Comparison of ENCODE assay signal across 8 mouse cellular contexts in the genomic region with DNA sequence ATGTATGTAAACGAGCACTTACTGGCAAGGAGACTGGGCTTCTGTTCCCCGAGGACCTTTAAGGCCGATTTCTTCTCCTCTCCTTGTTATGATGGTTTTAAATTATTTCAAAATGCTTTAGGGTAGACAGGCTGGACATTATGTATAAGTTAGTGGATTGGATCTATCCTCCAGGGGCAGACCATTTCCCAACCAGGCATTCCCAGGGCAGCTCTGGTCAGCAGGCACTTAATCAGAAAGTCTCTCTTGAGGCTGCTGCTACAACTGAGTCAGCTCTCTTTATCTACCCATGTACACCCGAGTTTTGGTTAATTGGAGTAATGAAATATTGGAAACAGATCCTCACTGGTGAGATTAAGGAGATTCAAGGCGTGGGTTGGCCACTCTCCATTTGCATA. TPM values are rescaled to one million over a fixed set of nuclear protein-coding genes. Genes with fewer than 3 reads are reported as not detected.
DNase-seq lines count a peak whose midpoint lies in the region; ATAC-seq and TF ChIP-seq lines count a peak whose summit lies in the region.

No protein-coding gene starts in this region.

- no peak; the same call in 1 of the 2 replicates for ATAC-seq in forebrain, embryonic 15.5 days (replicated peaks)
- ATAC-seq in liver, postnatal 0 days, result no peak

- H3K9me3 ChIP-seq in heart, embryonic 10.5 days, result no peaks in the 10 kb centered on the region
- H3K9me3 ChIP-seq in CH12.LX (replicated peaks; ENCODE audit: low read length), result peaks cover 19% of the 10 kb centered on the region
- H3K9me3 ChIP-seq in forebrain, embryonic 15.5 days, result no peaks in the 10 kb centered on the region
- no peaks in the 10 kb centered on the region for H3K9me3 ChIP-seq in liver, postnatal 0 days (ENCODE audit: low read length)

- in situ Hi-C loops in CH12.LX (cut with MboI; ENCODE audit: low pct_ligation_motif_present, low pct_unique_long_range_greater_than_20kb, low sequenced_read_pairs), result no loop called here

- no peak for TF ChIP-seq CTCF in CH12.LX (conservative IDR thresholded peaks at IDR 0.05 in 1 of 2, IDR thresholded peaks at IDR 0.05 in 1 of 2; ENCODE audit: low read depth in 2 of 2, low read length in 2 of 2)
- no peak for TF ChIP-seq CTCF in liver, postnatal 0 days (IDR thresholded peaks at IDR 0.05; ENCODE audit: low read depth)

- peaks cover 17% of the 10 kb centered on the region for H3K79me2 ChIP-seq in CH12.LX (replicated peaks; ENCODE audit: control insufficient read depth, extremely low read depth, insufficient read depth, poor library complexity, severe bottlenecking)

- TF ChIP-seq POLR2A in CH12.LX (IDR thresholded peaks at IDR 0.05; ENCODE audit: low read depth, low read length), result no peak

- no peak for TF ChIP-seq EP300 in CH12.LX (IDR thresholded peaks at IDR 0.05; ENCODE audit: low read length)
- TF ChIP-seq EP300 in liver, postnatal 0 days (IDR thresholded peaks at IDR 0.05; ENCODE audit: low read depth), result no peak

- no peak for TF ChIP-seq RAD21 in CH12.LX (IDR thresholded peaks at IDR 0.05; ENCODE audit: low read depth, low read length)

- peaks cover 33% of the 10 kb centered on the region for H3K36me3 ChIP-seq in heart, embryonic 10.5 days
- H3K36me3 ChIP-seq in CH12.LX (replicated peaks in 1 of 2; ENCODE audit: control insufficient read depth in 1 of 2, insufficient read depth in 1 of 2, low read length in 1 of 2), result peaks cover 33 to 39% of the 10 kb centered on the region in 2 experiments
- H3K36me3 ChIP-seq in forebrain, embryonic 15.5 days, result peaks cover 30% of the 10 kb centered on the region
- H3K36me3 ChIP-seq in liver, postnatal 0 days (replicated peaks; ENCODE audit: insufficient read depth, low read length), result peaks cover 21% of the 10 kb centered on the region

- H3K4me2 ChIP-seq in CH12.LX (ENCODE audit: insufficient read depth, low read depth, poor library complexity, severe bottlenecking), result peak overlapping the region; percentile 76
- peak overlapping the region; percentile 90 for H3K4me2 ChIP-seq in forebrain, embryonic 15.5 days (replicated peaks)
- H3K4me2 ChIP-seq in liver, postnatal 0 days (ENCODE audit: low read depth, low read length), result peak overlapping the region; percentile 82

- peaks cover 32% of the 10 kb centered on the region for H3K4me1 ChIP-seq in heart, embryonic 10.5 days
- peaks cover 12 to 45% of the 10 kb centered on the region in 2 experiments for H3K4me1 ChIP-seq in CH12.LX (ENCODE audit: control insufficient read depth in 1 of 2, insufficient read depth in 2 of 2)
- peaks cover 31% of the 10 kb centered on the region for H3K4me1 ChIP-seq in forebrain, embryonic 15.5 days
- H3K4me1 ChIP-seq in liver, postnatal 0 days (ENCODE audit: insufficient read depth), result peaks cover 14% of the 10 kb centered on the region

- DNase-seq in heart, embryonic 10.5 days (ENCODE audit: low spot score), result no peak
- DNase-seq in heart, adult 18-20 months, result no peak
- DNase-seq in CH12.LX (ENCODE audit: extremely low read depth), result no peak
- no peak for DNase-seq in liver, postnatal 0 days
- DNase-seq in adrenal gland, adult 18-20 months (ENCODE audit: low spot score in 2 of 2), result no peak
- DNase-seq in layer of hippocampus, postnatal 36 days, result no peak
- no peak for DNase-seq in layer of hippocampus, postnatal 10 days (ENCODE audit: low spot score in 2 of 2)

- peak overlapping the region; percentile 93; the same call in 1 of the 2 replicates for H3K27ac ChIP-seq in heart, embryonic 10.5 days
- H3K27ac ChIP-seq in CH12.LX (ENCODE audit: insufficient read depth, low read depth), result no peak overlapping the region
- H3K27ac ChIP-seq in forebrain, embryonic 15.5 days (replicated peaks), result peak overlapping the region; percentile 91; the same call in 1 of the 2 replicates
- H3K27ac ChIP-seq in liver, postnatal 0 days (ENCODE audit: low read depth), result no peak overlapping the region

- peak overlapping the region; percentile 55 for H3K9ac ChIP-seq in CH12.LX (ENCODE audit: insufficient read depth, low read depth)
- peak overlapping the region; percentile 58 for H3K9ac ChIP-seq in forebrain, embryonic 15.5 days (replicated peaks)
- no peak overlapping the region for H3K9ac ChIP-seq in liver, postnatal 0 days (replicated peaks)

- H3K4me3 ChIP-seq in heart, embryonic 10.5 days, result peak overlapping the region; percentile 99
- peak overlapping the region; percentile 87 to 100 (median 100) for H3K4me3 ChIP-seq in CH12.LX (replicated peaks in 1 of 3; ENCODE audit: low read depth in 2 of 3, low read length in 2 of 3, poor library complexity in 1 of 3)
- peak overlapping the region; percentile 95 for H3K4me3 ChIP-seq in forebrain, embryonic 15.5 days
- peak overlapping the region; percentile 89 for H3K4me3 ChIP-seq in liver, postnatal 0 days (ENCODE audit: low read depth, low read length)

- peaks cover 52% of the 10 kb centered on the region for H3K27me3 ChIP-seq in heart, embryonic 10.5 days (ENCODE audit: insufficient read depth, poor library complexity, severe bottlenecking)
- no peaks in the 10 kb centered on the region for H3K27me3 ChIP-seq in CH12.LX (replicated peaks)
- peaks cover 47% of the 10 kb centered on the region for H3K27me3 ChIP-seq in forebrain, embryonic 15.5 days
- peaks cover 42% of the 10 kb centered on the region for H3K27me3 ChIP-seq in liver, postnatal 0 days (ENCODE audit: insufficient read depth, low read length)

- WGBS in heart, embryonic 10.5 days, result 23% methylated on average over 5 of the region's 5 CpGs
- 20% methylated on average over 5 of the region's 5 CpGs for WGBS in forebrain, embryonic 15.5 days
- WGBS in liver, postnatal 0 days (ENCODE audit: insufficient replicate concordance), result 18% methylated on average over 5 of the region's 5 CpGs

- dilution Hi-C loops in CH12.LX (cut with MboI; ENCODE audit: extremely low pct_ligation_motif_present, extremely low pct_unique_long_range_greater_than_20kb, low sequenced_read_pairs), result no loop called here

RNA-seq across cellular contexts. Expression of gene Grwd1, which starts 0.4 kb away (rescaled TPM):
- polyA plus RNA-seq in heart, embryonic 10.5 days (2016; fragmentation: Nextera tagmentation; extraction: Ambion mirVana), result 69.8 and 97.9 TPM in 2 replicates
- total RNA-seq in heart, adult 18-20 months (2021), result 10 to 100 TPM; 15.0 to 15.2 TPM
- 83.0 and 128 TPM in 2 replicates for total RNA-seq in CH12.LX (2012; rRNA removed)
- total RNA-seq in CH12.LX (2014; rRNA removed), result 88.1 and 98.5 TPM in 2 replicates
- 108 and 115 TPM in 2 replicates for polyA plus RNA-seq in CH12.LX (2012; ENCODE audit: insufficient read length, low read depth)
- polyA plus RNA-seq in forebrain, embryonic 15.5 days (2015; fragmentation: Nextera tagmentation; extraction: Ambion mirVana), result 46.8 and 46.9 TPM in 2 replicates
- polyA plus RNA-seq in liver, postnatal 0 days (2015; fragmentation: Nextera tagmentation; extraction: Ambion mirVana), result 18.3 and 19.3 TPM in 2 replicates
- 10 to 100 TPM; 33.0 to 36.0 TPM for total RNA-seq in adrenal gland, adult 18-20 months (2021)
- total RNA-seq in layer of hippocampus, postnatal 36 days (2021), result 10 to 100 TPM; 19.9 to 22.6 TPM
- total RNA-seq in layer of hippocampus, postnatal 10 days (2021), result 10 to 100 TPM; 27.0 to 27.3 TPM

RNA-seq across cellular contexts. Expression of gene Kcnj14, which starts 6.5 kb away (rescaled TPM):
- 0.90 and 1.4 TPM in 2 replicates for polyA plus RNA-seq in heart, embryonic 10.5 days (2016; fragmentation: Nextera tagmentation; extraction: Ambion mirVana)
- total RNA-seq in heart, adult 18-20 months (2021), result 1 to 10 TPM; 1.2 to 1.8 TPM
- total RNA-seq in CH12.LX (2012; rRNA removed) (1.5 and 2.1 TPM in 2 replicates), CH12.LX (2014; rRNA removed) (1.0 and 1.3 TPM in 2 replicates)
- polyA plus RNA-seq in CH12.LX (2012; ENCODE audit: insufficient read length, low read depth), result 3.2 and 3.5 TPM in 2 replicates
- polyA plus RNA-seq in forebrain, embryonic 15.5 days (2015; fragmentation: Nextera tagmentation; extraction: Ambion mirVana), result 0.55 and 0.98 TPM in 2 replicates
- 0.11 and 0.32 TPM in 2 replicates for polyA plus RNA-seq in liver, postnatal 0 days (2015; fragmentation: Nextera tagmentation; extraction: Ambion mirVana)
- under 1 TPM; 0.19 to 0.20 TPM for total RNA-seq in adrenal gland, adult 18-20 months (2021)
- 1 to 10 TPM; 1.6 to 2.4 TPM for total RNA-seq in layer of hippocampus, postnatal 36 days (2021)
- total RNA-seq in layer of hippocampus, postnatal 10 days (2021), result 1 to 10 TPM; 2.0 to 2.6 TPM

RNA-seq across cellular contexts. Expression of gene Cyth2, which starts 16.7 kb away (rescaled TPM):
- 99.1 and 124 TPM in 2 replicates for polyA plus RNA-seq in heart, embryonic 10.5 days (2016; fragmentation: Nextera tagmentation; extraction: Ambion mirVana)
- 10 to 100 TPM; 65.8 to 68.9 TPM for total RNA-seq in heart, adult 18-20 months (2021)
- 59.1 and 64.2 TPM in 2 replicates for total RNA-seq in CH12.LX (2012; rRNA removed)
- 25.6 and 28.7 TPM in 2 replicates for total RNA-seq in CH12.LX (2014; rRNA removed)
- 59.4 and 75.4 TPM in 2 replicates for polyA plus RNA-seq in CH12.LX (2012; ENCODE audit: insufficient read length, low read depth)
- 376 and 383 TPM in 2 replicates for polyA plus RNA-seq in forebrain, embryonic 15.5 days (2015; fragmentation: Nextera tagmentation; extraction: Ambion mirVana)
- polyA plus RNA-seq in liver, postnatal 0 days (2015; fragmentation: Nextera tagmentation; extraction: Ambion mirVana), result 21.4 and 24.2 TPM in 2 replicates
- 100 to 1,000 TPM in 1 of 2 experiments, 10 to 100 TPM in 1; 92.9 to 117 TPM for total RNA-seq in adrenal gland, adult 18-20 months (2021)
- total RNA-seq in layer of hippocampus, postnatal 36 days (2021), result 100 to 1,000 TPM; 138 to 150 TPM
- total RNA-seq in layer of hippocampus, postnatal 10 days (2021), result 100 to 1,000 TPM; 180 to 184 TPM

RNA-seq across cellular contexts. Expression of gene Kdelr1, which starts 41.4 kb away (rescaled TPM):
- 44.1 and 57.5 TPM in 2 replicates for polyA plus RNA-seq in heart, embryonic 10.5 days (2016; fragmentation: Nextera tagmentation; extraction: Ambion mirVana)
- total RNA-seq in heart, adult 18-20 months (2021), result 100 to 1,000 TPM; 105 to 125 TPM
- 59.7 and 60.8 TPM in 2 replicates for total RNA-seq in CH12.LX (2012; rRNA removed)
- 61.5 and 66.9 TPM in 2 replicates for total RNA-seq in CH12.LX (2014; rRNA removed)
- polyA plus RNA-seq in CH12.LX (2012; ENCODE audit: insufficient read length, low read depth), result 72.8 and 80.5 TPM in 2 replicates
- polyA plus RNA-seq in forebrain, embryonic 15.5 days (2015; fragmentation: Nextera tagmentation; extraction: Ambion mirVana), result 33.3 and 38.3 TPM in 2 replicates
- polyA plus RNA-seq in liver, postnatal 0 days (2015; fragmentation: Nextera tagmentation; extraction: Ambion mirVana), result 33.9 and 37.3 TPM in 2 replicates
- total RNA-seq in adrenal gland, adult 18-20 months (2021), result 100 to 1,000 TPM; 125 to 140 TPM
- 10 to 100 TPM; 72.4 to 74.2 TPM for total RNA-seq in layer of hippocampus, postnatal 36 days (2021)
- 10 to 100 TPM; 85.4 to 99.2 TPM for total RNA-seq in layer of hippocampus, postnatal 10 days (2021)

RNA-seq across cellular contexts. Expression of gene Sult2b1, which starts 46.7 kb away (rescaled TPM):
- 0.46 and 0.79 TPM in 2 replicates for polyA plus RNA-seq in heart, embryonic 10.5 days (2016; fragmentation: Nextera tagmentation; extraction: Ambion mirVana)
- not detected for total RNA-seq in heart, adult 18-20 months (2021)
- total RNA-seq in CH12.LX (2012; rRNA removed) (0.13 and 0.17 TPM in 2 replicates), CH12.LX (2014; rRNA removed) (not detected in 2 replicates)
- polyA plus RNA-seq in CH12.LX (2012; ENCODE audit: insufficient read length, low read depth), result 0.29 TPM in 1 of 2 replicates, not detected in the other
- polyA plus RNA-seq in forebrain, embryonic 15.5 days (2015; fragmentation: Nextera tagmentation; extraction: Ambion mirVana), result 6.0 and 7.6 TPM in 2 replicates
- polyA plus RNA-seq in liver, postnatal 0 days (2015; fragmentation: Nextera tagmentation; extraction: Ambion mirVana), result 0.26 and 0.38 TPM in 2 replicates
- 1 to 10 TPM in 1 of 2 experiments, under 1 TPM in 1; 0.77 to 1.1 TPM for total RNA-seq in adrenal gland, adult 18-20 months (2021)
- total RNA-seq in layer of hippocampus, postnatal 36 days (2021), result 1 to 10 TPM; 6.3 to 7.0 TPM
- total RNA-seq in layer of hippocampus, postnatal 10 days (2021), result 10 to 100 TPM; 11.8 to 12.0 TPM

Comparison
In these comparisons a context has a peak if more than half of its experiments do, and no peak if none do; other contexts are left out.
1. H3K27ac ChIP-seq: peak in heart, embryonic 10.5 days (single experiment) and forebrain, embryonic 15.5 days (single experiment); none in CH12.LX (single experiment) and liver, postnatal 0 days (single experiment).
2. Peak in every context shown above with its lines, with median percentiles within 50 percentile points of each other: H3K4me3 ChIP-seq and H3K4me2 ChIP-seq.